Mouse (Mus musculus) brain, embryonic 14.5 days (tissue): ENCODE measurements around the gene Dnajc22. TPM values are rescaled to one million over a fixed set of nuclear protein-coding genes. Genes with fewer than 3 reads are reported as not detected.
A peak's percentile ranks its signal among the peaks of the same experiment; 100 is the strongest.

ENCODE experiments used
- DNase-seq: peaks from one replicate; pipeline ENCODE4 v3.0.0-alpha.2; 2011; ENCODE audit warnings: low read depth
- CTCF ChIP-seq: fragments of 200-500 bp; IDR thresholded peaks from 2 replicates; pipeline ENCODE4 v1.5.1; 2012; ENCODE audit warnings: inconsistent platforms, mild to moderate bottlenecking, moderate library complexity, borderline replicate concordance; ENCODE audit not compliant: insufficient read depth, insufficient read length; ENCODE audit errors: extremely low read depth
- POLR2A ChIP-seq: fragments of 200-500 bp; IDR thresholded peaks from 2 replicates; pipeline ENCODE4 v1.6.1; 2012; ENCODE audit warnings: mild to moderate bottlenecking, inconsistent platforms, borderline replicate concordance; ENCODE audit not compliant: poor library complexity, insufficient read depth, insufficient read length, severe bottlenecking; ENCODE audit errors: extremely low read depth
- polyA plus RNA-seq: library from polyadenylated mRNA; depleted of rRNA; stranded (reverse); fragments of >200 nt; gene quantifications from 2 replicates; pipeline ENCODE4 v1.2.3, GENCODE M21; 2012

The Dnajc22 gene
- polyA plus RNA-seq, 1 experiment: 0.82 TPM

GRCm38 (mm10) chr15:99088292-99088691 lies 4.7 kb upstream of the Dnajc22 start:
- TF ChIP-seq POLR2A (no peak), CTCF (peak; percentile 79)
- peak; percentile 82 for DNase-seq

GRCm38 (mm10) chr15:99089069-99089468 lies 3.9 kb upstream of the Dnajc22 start:
- TF ChIP-seq POLR2A (no peak), CTCF (no peak)
- no peak for DNase-seq

- peak; percentile 86 for DNase-seq
These were observed 605 bp downstream of the Dnajc22 start for GRCm38 (mm10) chr15:99093291-99094258.

GRCm38 (mm10) chr15:99094631-99095270 lies 1.8 kb downstream of the Dnajc22 start:
- DNase-seq: peak; percentile 89
- TF ChIP-seq CTCF: peak; percentile 3; the same call in 1 of the 2 replicates
- no peak for TF ChIP-seq POLR2A

More at GRCm38 (mm10) chr15:99093291-99094258, 605 bp downstream of the Dnajc22 start:
- TF ChIP-seq POLR2A (no peak), CTCF (peak; percentile 69)

DNA sequence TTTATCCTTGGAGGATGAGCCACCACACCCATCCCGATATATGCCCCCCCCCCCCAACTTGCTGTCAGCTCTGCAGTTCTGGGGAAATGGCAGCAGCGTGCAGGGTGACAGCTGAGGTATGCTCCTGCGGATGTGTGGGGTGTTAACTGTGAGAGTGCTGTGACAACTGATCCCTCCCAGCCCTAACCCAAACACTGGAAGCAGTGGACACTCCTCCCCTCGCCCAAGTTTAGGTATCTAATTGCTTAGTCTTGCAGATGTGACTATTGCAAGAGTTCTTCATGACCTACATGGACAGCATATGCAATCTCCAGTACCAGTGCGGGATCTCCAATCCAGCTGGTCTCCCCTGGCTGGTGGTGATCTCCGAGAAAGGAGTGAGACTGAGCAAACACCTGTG lies 2.4 kb downstream of the Dnajc22 start:
- TF ChIP-seq POLR2A (no peak), CTCF (no peak)
- DNase-seq: no peak

DNA sequence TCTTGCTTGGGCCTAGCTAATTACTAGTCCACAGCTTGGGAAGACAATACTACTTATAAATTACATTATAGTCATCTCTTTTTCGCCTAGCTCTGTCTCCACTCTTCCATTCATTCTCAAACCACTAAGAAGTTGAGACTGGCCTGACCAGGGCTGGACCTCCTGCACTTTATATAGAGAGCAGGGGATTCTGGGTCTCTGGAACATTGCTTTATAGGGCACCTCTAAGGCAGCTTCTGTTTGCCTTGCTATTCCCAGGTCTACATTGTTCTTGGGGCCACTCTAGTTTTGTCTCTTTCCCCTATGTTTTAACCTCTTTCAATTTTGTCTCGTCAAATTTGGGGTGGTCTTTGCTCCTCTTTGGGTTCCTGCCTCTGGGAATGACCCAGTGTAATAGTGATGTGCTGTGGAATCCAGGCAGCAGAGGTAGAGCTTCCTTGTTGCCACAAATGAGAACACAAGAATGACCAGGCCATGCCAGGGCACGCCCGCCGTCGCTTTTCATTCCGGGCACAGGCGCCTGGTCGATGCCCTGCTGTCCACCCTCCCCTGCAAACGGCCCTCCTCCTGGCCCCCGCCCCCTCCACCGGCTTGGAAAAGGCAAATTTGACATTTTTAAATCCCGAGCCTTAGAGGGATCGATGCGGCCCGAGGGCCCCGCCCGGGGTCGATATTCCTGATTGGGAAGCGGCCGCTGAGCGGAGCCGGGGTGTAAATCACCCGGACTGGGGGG lies 3.3 kb downstream of the Dnajc22 start:
- no peak for DNase-seq
- no peak for TF ChIP-seq POLR2A
- TF ChIP-seq CTCF: no peak

DNA sequence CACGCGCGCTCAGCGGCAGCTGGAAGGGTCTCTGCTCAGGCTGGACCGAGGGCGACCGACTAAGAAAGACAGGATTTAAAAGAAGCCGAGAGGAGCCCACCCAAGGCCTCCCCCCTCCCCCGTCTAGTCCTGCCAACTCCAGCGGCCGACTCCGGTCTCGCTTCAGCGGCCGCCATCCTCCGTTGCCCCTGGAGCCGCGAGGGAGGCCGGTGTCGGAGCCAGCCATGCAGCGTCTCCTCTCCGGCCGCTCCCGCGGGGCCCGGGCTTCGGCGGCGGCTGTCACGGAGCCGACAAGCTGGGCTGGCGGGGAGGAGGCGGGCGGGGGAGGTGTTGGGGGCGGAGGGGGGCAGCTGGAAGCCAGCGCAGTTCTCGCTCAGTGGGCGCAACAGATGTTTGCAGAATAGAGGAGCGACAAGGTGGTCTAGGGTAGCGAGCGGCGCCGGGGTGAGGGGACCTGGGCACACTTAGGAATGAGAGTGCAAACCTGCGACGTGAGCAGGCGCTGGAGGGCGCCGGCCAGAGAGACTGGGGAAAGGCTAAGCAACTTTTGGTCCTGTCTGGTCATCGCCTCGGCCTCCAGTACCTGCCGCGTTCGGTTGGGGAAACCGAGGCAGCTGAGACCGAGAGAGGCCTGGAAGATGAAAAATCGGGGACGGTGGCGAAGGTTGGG lies 4.0 kb downstream of the Dnajc22 start:
- peak; percentile 62 for DNase-seq
- TF ChIP-seq CTCF (no peak), POLR2A (no peak)

GRCm38 (mm10) chr15:99097840-99098492 lies 5.0 kb downstream of the Dnajc22 start:
- no peak for TF ChIP-seq POLR2A
- TF ChIP-seq CTCF: no peak
- DNase-seq: peak; percentile 77

GRCm38 (mm10) chr15:99098493-99098861 lies 5.5 kb downstream of the Dnajc22 start:
- no peak for TF ChIP-seq POLR2A
- TF ChIP-seq CTCF: no peak
- no peak for DNase-seq

DNA sequence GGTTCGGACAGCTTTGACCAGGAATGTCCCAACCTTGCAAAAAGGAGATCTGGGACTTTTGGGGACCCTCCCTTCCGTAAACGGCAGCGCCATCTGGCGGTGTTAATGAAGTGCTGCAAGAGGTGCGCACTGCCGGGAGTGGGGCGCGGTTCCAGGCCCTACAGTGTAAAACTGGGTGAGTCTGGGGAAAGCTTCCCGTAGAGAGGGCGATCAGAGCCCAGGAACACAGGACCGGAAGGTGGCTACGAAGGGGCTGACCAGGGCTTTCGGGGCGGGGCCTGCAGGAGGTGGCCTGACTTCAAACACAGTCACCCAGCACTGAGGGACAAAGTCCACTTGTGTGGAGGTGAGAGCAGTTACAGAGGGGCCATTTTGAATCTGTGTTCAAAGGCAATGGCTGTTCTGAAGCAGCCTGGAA lies 6.2 kb downstream of the Dnajc22 start:
- TF ChIP-seq POLR2A (no peak), CTCF (peak; percentile 90)

More for the DNA sequence above, 6.2 kb downstream of the Dnajc22 start:
- DNase-seq: peak; percentile 70
